Mouse (Mus musculus) forebrain, postnatal 0 days (tissue): ENCODE measurements at regions not wholly inside any gene's neighbourhood (a gene's known extent, or its start where the extent isn't known, plus 50 kb on each side); places are given as distances from the start of the nearest gene placed in this dataset.

Experiments
- ATAC-seq: fragments of 200-750 bp; cut with Nextera tagmentation; 2 replicates; pipeline ENCODE4 v1.8.0; 2017; ENCODE audit warnings: mild to moderate bottlenecking, moderate library complexity
- DNase-seq: peaks from one replicate; pipeline ENCODE4 v3.0.0-alpha.2; 2015
- H3K27ac ChIP-seq: fragments of 300-500 bp; sonication (generic); 2 replicates; pipeline ENCODE4 v1.5.1; 2014; ENCODE audit warnings: low read depth, mild to moderate bottlenecking, antibody characterized with exemption, low read length, moderate library complexity, mixed read lengths
- H3K27me3 ChIP-seq: fragments of 300-500 bp; sonication (generic); 2 replicates; pipeline ENCODE4 v1.6.1; 2014; ENCODE audit warnings: mild to moderate bottlenecking, low read length, mixed read lengths; ENCODE audit not compliant: insufficient read depth
- H3K36me3 ChIP-seq: fragments of 300-500 bp; sonication (generic); 2 replicates; pipeline ENCODE4 v1.6.1; 2014; ENCODE audit warnings: mild to moderate bottlenecking, moderate library complexity; ENCODE audit not compliant: insufficient read depth
- H3K4me1 ChIP-seq: fragments of 300-500 bp; sonication (generic); 2 replicates; pipeline ENCODE4 v1.6.1; 2014; ENCODE audit warnings: antibody characterized with exemption; ENCODE audit not compliant: insufficient read depth
- H3K4me2 ChIP-seq: fragments of 300-500 bp; sonication (generic); 2 replicates; pipeline ENCODE4 v1.6.1; 2014; ENCODE audit warnings: low read depth, mild to moderate bottlenecking, moderate library complexity
- H3K4me3 ChIP-seq: fragments of 300-500 bp; sonication (generic); 2 replicates; pipeline ENCODE4 v1.5.1; 2014; ENCODE audit warnings: low read depth, low read length, mixed read lengths
- H3K9ac ChIP-seq: fragments of 300-500 bp; sonication (generic); 2 replicates; pipeline ENCODE4 v1.6.1; 2014; ENCODE audit warnings: mild to moderate bottlenecking
- H3K9me3 ChIP-seq: fragments of 300-500 bp; sonication (generic); 2 replicates; pipeline ENCODE4 v1.6.1; 2016; ENCODE audit warnings: low read length
- CTCF ChIP-seq: sonication (generic); IDR thresholded peaks from 2 replicates; pipeline ENCODE4 v1.5.1; 2016; ENCODE audit warnings: antibody characterized with exemption, control low read depth, low read depth
- WGBS: fragments of 180-500 bp; shearing (Covaris S2); extraction: QIAGEN DNeasy Blood & Tissue Kit; methylation state at CpG from one replicate; pipeline ENCODE4 v1.1.7; 2014; 5-methylcytosine and 5-hydroxymethylcytosine counted together

DNA sequence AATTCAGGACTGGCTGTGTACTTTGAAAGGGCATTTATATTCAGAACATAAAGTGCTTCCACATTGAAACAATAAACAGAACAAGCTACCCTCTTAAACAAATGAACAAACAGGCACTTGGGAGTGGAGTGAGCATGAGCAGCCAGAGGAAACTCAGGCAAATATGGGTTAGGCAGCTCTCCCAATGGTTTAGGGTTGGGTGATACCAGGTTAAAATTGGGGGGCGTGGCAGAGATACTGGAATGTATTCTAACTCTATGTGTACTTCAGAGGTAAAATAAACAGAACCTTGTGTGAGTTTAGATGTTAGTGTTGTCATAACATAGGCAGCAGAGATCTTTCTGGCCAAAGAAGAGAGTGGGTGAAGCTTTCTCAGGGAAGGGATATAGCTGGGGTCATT lies 349.7 kb downstream of the Etnk1 start:
- H3K27ac ChIP-seq, result no peak overlapping the region
- H3K9ac ChIP-seq, result no peak overlapping the region
- no peaks in the 10 kb centered on the region for H3K36me3 ChIP-seq
- no peaks in the 10 kb centered on the region for H3K27me3 ChIP-seq
- ATAC-seq, result no peak
- no peaks in the 10 kb centered on the region for H3K4me1 ChIP-seq
- DNase-seq, result no peak
- no peak overlapping the region for H3K4me2 ChIP-seq
- H3K4me3 ChIP-seq, result no peak overlapping the region
- WGBS, result 95% methylated on average over 1 of the region's 1 CpGs
- no peaks in the 10 kb centered on the region for H3K9me3 ChIP-seq
- no peak for TF ChIP-seq CTCF

DNA sequence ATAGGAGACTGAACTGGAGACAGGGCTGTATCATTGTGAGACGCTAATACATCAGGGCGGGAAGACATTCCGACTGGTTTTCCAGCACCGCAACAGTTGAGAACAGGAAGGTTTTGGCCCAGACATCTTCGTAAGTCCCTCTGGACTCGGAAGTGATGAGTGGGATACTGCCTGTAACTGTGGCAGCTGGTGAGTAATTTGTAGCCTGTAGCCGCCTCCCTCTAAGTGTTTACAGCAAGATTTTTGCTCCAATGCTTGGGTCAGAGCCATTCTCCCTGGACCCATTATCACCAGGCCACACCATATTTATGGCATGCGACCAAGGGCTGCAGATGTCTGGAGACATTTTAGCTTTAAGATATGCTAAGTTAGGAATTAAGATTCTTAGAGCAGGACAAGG lies 351.5 kb downstream of the Etnk1 start:
- no peaks in the 10 kb centered on the region for H3K36me3 ChIP-seq
- H3K27ac ChIP-seq, result no peak overlapping the region
- H3K27me3 ChIP-seq, result no peaks in the 10 kb centered on the region
- H3K4me3 ChIP-seq, result no peak overlapping the region
- TF ChIP-seq CTCF, result no peak
- no peaks in the 10 kb centered on the region for H3K4me1 ChIP-seq
- 84% methylated on average over 8 of the region's 8 CpGs for WGBS
- H3K9me3 ChIP-seq, result no peaks in the 10 kb centered on the region
- H3K9ac ChIP-seq, result no peak overlapping the region
- H3K4me2 ChIP-seq, result no peak overlapping the region
- ATAC-seq (no peak), DNase-seq (no peak)

DNA sequence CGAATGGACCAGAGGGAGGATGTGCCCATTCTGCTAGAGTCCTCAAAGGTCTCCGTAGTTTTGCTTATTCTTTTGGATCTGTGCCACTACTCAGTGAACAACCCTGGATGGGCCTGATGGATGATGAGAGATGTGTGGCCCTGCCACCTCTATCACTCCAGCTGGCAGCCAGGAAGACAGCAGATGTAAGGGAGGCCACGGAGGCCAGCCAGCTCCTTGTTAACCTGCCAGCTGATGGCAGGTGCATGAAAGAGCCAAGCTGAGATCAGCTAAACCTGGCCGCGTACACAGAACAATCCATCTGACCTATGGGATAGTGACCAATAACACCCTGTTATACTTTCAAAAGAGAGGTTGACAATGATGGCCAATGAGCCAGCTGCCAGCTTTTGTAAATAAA lies 352.6 kb downstream of the Etnk1 start:
- no peak for TF ChIP-seq CTCF
- Histone ChIP-seq H3K9ac (no peak overlapping the region), H3K4me3 (no peak overlapping the region), H3K27me3 (no peaks in the 10 kb centered on the region), H3K4me2 (no peak overlapping the region), H3K27ac (no peak overlapping the region), H3K4me1 (no peaks in the 10 kb centered on the region), H3K9me3 (no peaks in the 10 kb centered on the region), H3K36me3 (no peaks in the 10 kb centered on the region)
- ATAC-seq (no peak), DNase-seq (no peak)
- WGBS, result 75% methylated on average over 5 of the region's 5 CpGs

DNA sequence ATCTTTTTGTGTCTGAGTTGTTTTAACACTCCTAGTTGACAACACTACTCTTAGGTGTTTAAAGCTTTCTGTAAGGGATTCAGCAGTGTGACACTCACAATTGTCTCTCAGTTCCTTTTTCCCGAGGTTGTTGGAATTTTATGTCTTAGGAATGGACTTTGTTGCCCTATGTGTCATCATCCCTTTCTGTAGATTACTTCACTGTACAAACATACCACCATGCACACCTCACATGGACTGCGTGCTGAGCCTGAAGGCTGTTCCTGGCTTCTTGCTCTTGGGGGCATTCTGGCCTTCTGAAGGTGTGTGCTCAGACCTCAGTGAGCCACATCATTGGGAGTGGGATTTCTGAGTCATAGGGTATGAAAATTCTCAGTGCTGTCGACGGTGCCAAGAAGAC lies 358.1 kb downstream of the Etnk1 start:
- WGBS, result 88% methylated on average over 4 of the region's 4 CpGs
- no peaks in the 10 kb centered on the region for H3K4me1 ChIP-seq
- no peak overlapping the region for H3K27ac ChIP-seq
- ATAC-seq, result no peak
- H3K9me3 ChIP-seq, result no peaks in the 10 kb centered on the region
- no peaks in the 10 kb centered on the region for H3K36me3 ChIP-seq
- no peak for TF ChIP-seq CTCF
- no peak overlapping the region for H3K4me3 ChIP-seq
- no peak overlapping the region for H3K4me2 ChIP-seq
- DNase-seq, result no peak
- H3K27me3 ChIP-seq, result no peaks in the 10 kb centered on the region
- H3K9ac ChIP-seq, result no peak overlapping the region

DNA sequence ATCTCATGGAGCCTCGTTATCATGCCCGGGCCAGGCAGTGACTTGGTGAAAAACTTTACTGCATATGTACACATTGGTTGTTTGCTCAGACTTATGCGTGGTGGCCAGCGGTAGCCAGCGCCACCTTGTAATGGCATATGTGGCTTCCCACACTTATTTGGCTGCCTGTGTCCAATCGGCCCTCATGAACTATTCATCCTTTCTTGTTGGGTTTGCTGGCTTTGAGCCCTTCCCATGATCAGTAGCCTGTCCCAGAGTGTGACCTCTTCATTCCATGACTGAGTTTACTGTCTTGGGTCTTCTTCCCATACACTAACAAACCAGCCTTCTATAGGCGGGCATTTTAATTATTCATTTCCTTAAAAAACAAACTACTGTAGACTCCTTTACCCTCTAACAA lies 361.9 kb downstream of the Etnk1 start:
- no peak overlapping the region for H3K9ac ChIP-seq
- no peak for DNase-seq
- WGBS, result 87% methylated on average over 7 of the region's 7 CpGs
- no peak overlapping the region for H3K4me3 ChIP-seq
- H3K9me3 ChIP-seq, result no peaks in the 10 kb centered on the region
- H3K4me2 ChIP-seq, result no peak overlapping the region
- H3K4me1 ChIP-seq, result no peaks in the 10 kb centered on the region
- ATAC-seq, result no peak
- no peak for TF ChIP-seq CTCF
- no peaks in the 10 kb centered on the region for H3K36me3 ChIP-seq
- H3K27me3 ChIP-seq, result no peaks in the 10 kb centered on the region
- H3K27ac ChIP-seq, result no peak overlapping the region

DNA sequence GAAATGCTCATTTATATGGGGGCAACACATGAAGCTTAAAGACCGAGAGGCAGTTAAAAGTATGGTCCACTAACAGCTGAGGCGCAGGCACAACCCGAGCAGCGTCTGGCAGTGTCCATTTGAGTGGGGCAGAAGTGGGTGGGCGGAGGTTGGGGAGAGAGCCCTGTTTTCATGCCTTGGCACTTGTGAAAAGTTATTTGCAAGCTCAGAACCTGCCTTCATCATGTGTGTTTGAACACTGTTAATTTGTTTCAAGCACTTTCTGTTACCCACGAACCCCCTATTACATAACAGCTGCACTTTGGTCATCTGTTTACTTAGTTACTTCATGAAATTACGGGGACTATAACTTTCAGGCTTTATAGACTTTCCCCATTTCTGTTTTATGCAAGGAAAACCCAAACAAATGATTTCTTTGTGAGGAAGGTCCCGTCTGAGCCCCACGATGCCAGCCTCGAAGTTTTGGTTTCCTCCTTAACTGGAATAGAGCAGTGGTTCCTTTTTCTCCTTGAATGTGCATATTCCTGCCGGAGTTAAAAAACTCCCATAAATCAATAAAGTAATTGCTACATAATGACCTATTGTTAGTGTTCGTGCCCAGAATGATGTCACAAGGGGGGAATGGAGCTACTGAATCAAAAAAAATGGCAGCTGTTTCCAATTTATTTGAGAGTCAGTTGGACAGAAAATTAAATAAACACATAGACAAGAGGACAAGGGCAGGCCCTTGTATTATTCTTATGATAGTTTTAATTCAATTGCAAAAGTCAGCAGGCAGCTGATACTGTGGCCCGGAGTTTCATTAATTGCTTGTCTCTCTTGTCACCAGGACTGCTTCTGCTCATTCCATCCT lies 363.6 kb downstream of the Etnk1 start:
- Histone ChIP-seq H3K9ac (no peak overlapping the region), H3K4me3 (no peak overlapping the region), H3K4me2 (no peak overlapping the region), H3K36me3 (no peaks in the 10 kb centered on the region), H3K4me1 (no peaks in the 10 kb centered on the region), H3K9me3 (no peaks in the 10 kb centered on the region), H3K27me3 (no peaks in the 10 kb centered on the region), H3K27ac (no peak overlapping the region)
- DNase-seq, result no peak
- 42% methylated on average over 13 of the region's 13 CpGs for WGBS
- ATAC-seq, result no peak
- TF ChIP-seq CTCF, result no peak

DNA sequence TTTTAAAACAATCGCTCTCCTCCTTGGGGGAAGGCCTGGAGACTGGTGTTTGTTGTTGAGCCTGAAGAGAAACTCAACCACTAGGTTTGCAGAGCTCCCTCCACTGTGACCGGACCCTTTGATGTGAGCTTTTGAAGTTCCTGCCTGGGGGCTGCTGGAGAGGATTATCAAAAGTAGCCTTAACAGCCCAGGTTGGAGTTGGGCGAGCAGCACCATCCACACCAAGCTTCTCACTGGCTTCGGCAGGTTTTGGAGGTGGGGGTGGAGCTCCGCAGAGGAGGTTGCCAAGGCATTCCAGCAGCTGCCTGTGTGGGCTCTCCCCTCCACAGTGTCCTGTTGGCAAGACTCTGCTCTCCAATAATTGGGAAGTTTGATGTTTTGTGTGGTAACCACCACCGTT lies 364.5 kb downstream of the Etnk1 start:
- DNase-seq, result no peak
- WGBS, result 22% methylated on average over 6 of the region's 6 CpGs
- no peak overlapping the region for H3K27ac ChIP-seq
- H3K4me2 ChIP-seq, result no peak overlapping the region
- no peak overlapping the region for H3K9ac ChIP-seq
- no peaks in the 10 kb centered on the region for H3K4me1 ChIP-seq
- no peaks in the 10 kb centered on the region for H3K9me3 ChIP-seq
- H3K27me3 ChIP-seq, result no peaks in the 10 kb centered on the region
- TF ChIP-seq CTCF, result no peak
- no peaks in the 10 kb centered on the region for H3K36me3 ChIP-seq
- ATAC-seq, result no peak
- no peak overlapping the region for H3K4me3 ChIP-seq
